Mouse (Mus musculus) erythroblast, embryonic 14.5 days (primary cell): ENCODE measurements around the gene Romo1.

Source experiments
- GATA1 ChIP-seq: IDR thresholded peaks from 2 replicates; pipeline ENCODE4 v1.6.1; 2012; ENCODE audit warnings: low read length, inconsistent platforms, mixed read lengths
- TAL1 ChIP-seq: IDR thresholded peaks from 3 replicates; pipeline ENCODE4 v1.6.1; 2012; ENCODE audit warnings: low read length, inconsistent platforms, mixed read lengths

GRCm38 (mm10) chr2:156151538-156151937 is 7.7 kb downstream of the Romo1 start:
- TF ChIP-seq GATA1: no peak
- TF ChIP-seq TAL1: no peak
